16 mouse cellular contexts compared by ENCODE assay signal in genomic region chr15:27876327-27876726, GRCm38 (mm10).
DNase-seq lines count a peak whose midpoint lies in the region; ATAC-seq and TF ChIP-seq lines count a peak whose summit lies in the region.
"Had no signal": no experiment of that assay in that cellular context is flagged by ENCODE, and none has a peak within 500 bp of the region (broad histone marks: within the 10 kb centered on the region; RNA-seq: fewer than 3 reads in every experiment).

No protein-coding gene starts in this region.

- ATAC-seq in forebrain, postnatal 0 days, result no peak
- ATAC-seq in forebrain, embryonic 14.5 days, result no peak
- ATAC-seq in liver, embryonic 16.5 days (ENCODE audit: low read depth), result no peak
- peak; percentile 46 for ATAC-seq in granulocyte monocyte progenitor cell, adult 5-6 weeks (replicated peaks; ENCODE audit: poor library complexity, severe bottlenecking)
- ATAC-seq: activated CD4-positive, CD25-positive, alpha-beta regulatory T cell, adult 4 months had no signal

- WGBS in forebrain, postnatal 0 days, result 75% methylated on average over 10 of the region's 10 CpGs
- WGBS in forebrain, embryonic 14.5 days, result 79% methylated on average over 10 of the region's 10 CpGs
- 27% methylated on average over 10 of the region's 10 CpGs for WGBS in liver, embryonic 16.5 days (ENCODE audit: insufficient replicate concordance)

- peaks cover 61% of the 10 kb centered on the region for H3K36me3 ChIP-seq in forebrain, postnatal 0 days (ENCODE audit: insufficient read depth)
- peaks cover 64% of the 10 kb centered on the region for H3K36me3 ChIP-seq in forebrain, embryonic 14.5 days (ENCODE audit: control insufficient read depth, insufficient read depth, low read length)
- H3K36me3 ChIP-seq in liver, embryonic 16.5 days (ENCODE audit: control insufficient read depth, insufficient read depth), result no peaks in the 10 kb centered on the region

- H3K27ac ChIP-seq in forebrain, postnatal 0 days (ENCODE audit: low read depth, low read length), result 0 out of 2 replicates have a peak overlapping the region, but pooled peaks have one; percentile 35
- H3K27ac ChIP-seq in forebrain, embryonic 14.5 days (ENCODE audit: low read depth, low read length), result no peak overlapping the region
- no peak overlapping the region for H3K27ac ChIP-seq in liver, embryonic 16.5 days (ENCODE audit: low read length)
- H3K27ac ChIP-seq: gastrocnemius, adult 2 months; hindbrain, embryonic 15.5 days had no signal

- no peak overlapping the region for H3K9ac ChIP-seq in forebrain, postnatal 0 days
- no peak overlapping the region for H3K9ac ChIP-seq in forebrain, embryonic 14.5 days (ENCODE audit: low read length)
- no peak overlapping the region for H3K9ac ChIP-seq in liver, embryonic 16.5 days (ENCODE audit: low read depth, low read length)
- H3K9ac ChIP-seq: hindbrain, embryonic 15.5 days had no signal

- no peak for TF ChIP-seq CTCF in forebrain, postnatal 0 days (IDR thresholded peaks at IDR 0.05; ENCODE audit: low read depth)

- H3K27me3 ChIP-seq in forebrain, postnatal 0 days (ENCODE audit: insufficient read depth, low read length), result no peaks in the 10 kb centered on the region
- no peaks in the 10 kb centered on the region for H3K27me3 ChIP-seq in forebrain, embryonic 14.5 days (replicated peaks; ENCODE audit: control insufficient read depth, insufficient read depth, low read length)
- no peaks in the 10 kb centered on the region for H3K27me3 ChIP-seq in liver, embryonic 16.5 days (ENCODE audit: control insufficient read depth, insufficient read depth, low read depth, low read length)
- H3K27me3 ChIP-seq: hindbrain, embryonic 15.5 days had no signal

- H3K4me3 ChIP-seq in forebrain, postnatal 0 days (ENCODE audit: low read depth, low read length), result no peak overlapping the region
- no peak overlapping the region for H3K4me3 ChIP-seq in forebrain, embryonic 14.5 days (ENCODE audit: low read depth, low read length)
- no peak overlapping the region for H3K4me3 ChIP-seq in liver, embryonic 16.5 days (ENCODE audit: low read depth, low read length)
- H3K4me3 ChIP-seq: gastrocnemius, adult 2 months; hindbrain, embryonic 15.5 days had no signal

- H3K9me3 ChIP-seq in forebrain, postnatal 0 days (ENCODE audit: low read length), result no peaks in the 10 kb centered on the region
- H3K9me3 ChIP-seq in forebrain, embryonic 14.5 days (replicated peaks; ENCODE audit: control insufficient read depth, low read length), result no peaks in the 10 kb centered on the region
- H3K9me3 ChIP-seq in liver, embryonic 16.5 days (replicated peaks; ENCODE audit: control insufficient read depth, low read length), result no peaks in the 10 kb centered on the region
- H3K9me3 ChIP-seq: hindbrain, embryonic 15.5 days had no signal

- H3K4me2 ChIP-seq in forebrain, postnatal 0 days (ENCODE audit: low read depth), result no peak overlapping the region
- no peak overlapping the region for H3K4me2 ChIP-seq in forebrain, embryonic 14.5 days (ENCODE audit: low read length)
- peak overlapping the region; percentile 10; the same call in 1 of the 2 replicates for H3K4me2 ChIP-seq in liver, embryonic 16.5 days (ENCODE audit: low read depth, low read length)
- H3K4me2 ChIP-seq: hindbrain, embryonic 15.5 days had no signal

- H3K4me1 ChIP-seq in forebrain, postnatal 0 days (ENCODE audit: insufficient read depth), result no peaks in the 10 kb centered on the region
- H3K4me1 ChIP-seq in forebrain, embryonic 14.5 days (ENCODE audit: control insufficient read depth, insufficient read depth, low read length), result no peaks in the 10 kb centered on the region
- peaks cover 9% of the 10 kb centered on the region; the same call in 1 of the 2 replicates for H3K4me1 ChIP-seq in liver, embryonic 16.5 days (ENCODE audit: control insufficient read depth, low read depth, low read length)

- DNase-seq in forebrain, postnatal 0 days, result no peak
- DNase-seq in forebrain, embryonic 14.5 days (ENCODE audit: low spot score), result no peak
- no peak for DNase-seq in liver
- peak; percentile 28 to 62 for DNase-seq in kidney, postnatal 25 days
- DNase-seq in left cerebral cortex, adult 8-10 months (ENCODE audit: low spot score in 2 of 2), result no peak
- DNase-seq in embryo, embryonic 11 days, result no peak
- DNase-seq: B cell, adult 2 months; cerebellum, adult 9-11 months; gastrocnemius, adult 2 months; lung, adult 2 months; right cerebral cortex, postnatal 14 days; thymus, postnatal 4 days had no signal

Comparison
In these comparisons a context has a peak if more than half of its experiments do, and no peak if none do; other contexts are left out.
1. DNase-seq: peak in kidney, postnatal 25 days (2 of 2); none in forebrain, postnatal 0 days (single experiment), forebrain, embryonic 14.5 days (single experiment), liver (single experiment), left cerebral cortex, adult 8-10 months (0 of 2) and embryo, embryonic 11 days (single experiment).